Mouse (Mus musculus): ENCODE measurements at regions not wholly inside any gene's neighbourhood (a gene's known extent, or its start where the extent isn't known, plus 50 kb on each side); places are given as distances from the start of the nearest gene placed in this dataset.

DNA sequence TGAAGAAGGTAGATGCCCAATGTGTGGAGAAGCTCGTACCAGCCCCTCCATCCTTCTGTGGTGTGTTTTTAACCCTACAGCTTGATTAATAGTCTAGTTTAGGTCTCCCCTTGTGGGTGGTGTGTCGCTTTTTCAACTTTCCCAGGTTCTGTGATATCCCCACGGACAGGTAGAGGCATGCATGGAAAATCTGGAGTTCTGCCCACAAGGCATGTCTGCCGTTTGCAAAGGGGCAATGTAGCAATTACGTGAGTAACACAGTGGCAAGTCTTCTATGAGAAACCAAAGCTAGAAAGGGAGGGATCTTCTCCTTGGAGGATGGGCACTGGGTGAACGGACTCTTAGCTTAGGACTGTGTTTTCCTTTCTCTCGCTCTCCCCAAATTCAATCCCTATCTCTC is 153.2 kb upstream of the Frmd6 start:
- no peak for DNase-seq (ENCODE audit: low spot score in 2 of 2)

- DNase-seq (ENCODE audit: low spot score in 2 of 2): no peak
These were observed 152.1 kb upstream of the Frmd6 start for GRCm38 (mm10) chr12:70673188-70673587.

- DNase-seq (ENCODE audit: low spot score in 2 of 2): no peak
These were observed 151.2 kb upstream of the Frmd6 start for GRCm38 (mm10) chr12:70674144-70674543.

DNA sequence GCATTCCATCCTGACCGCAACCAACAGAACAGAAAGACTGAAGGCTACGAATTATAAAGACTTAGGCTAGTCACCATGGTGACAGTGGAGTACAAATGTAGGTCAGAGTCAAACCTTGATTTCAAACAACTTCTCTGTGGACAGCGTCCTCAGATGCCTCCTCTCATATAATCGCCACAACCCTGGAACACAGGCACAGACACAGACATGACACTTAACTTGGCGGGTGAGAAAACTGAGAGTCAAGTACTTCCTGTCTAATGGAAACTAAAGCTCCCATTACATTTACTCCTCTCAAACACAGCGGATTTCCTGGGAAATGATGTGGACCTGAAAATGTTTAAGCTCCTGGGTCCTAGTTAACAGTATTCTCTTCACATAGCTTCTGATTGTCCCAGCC is 149.5 kb upstream of the Frmd6 start:
- no peak for DNase-seq (ENCODE audit: low spot score in 2 of 2)

DNA sequence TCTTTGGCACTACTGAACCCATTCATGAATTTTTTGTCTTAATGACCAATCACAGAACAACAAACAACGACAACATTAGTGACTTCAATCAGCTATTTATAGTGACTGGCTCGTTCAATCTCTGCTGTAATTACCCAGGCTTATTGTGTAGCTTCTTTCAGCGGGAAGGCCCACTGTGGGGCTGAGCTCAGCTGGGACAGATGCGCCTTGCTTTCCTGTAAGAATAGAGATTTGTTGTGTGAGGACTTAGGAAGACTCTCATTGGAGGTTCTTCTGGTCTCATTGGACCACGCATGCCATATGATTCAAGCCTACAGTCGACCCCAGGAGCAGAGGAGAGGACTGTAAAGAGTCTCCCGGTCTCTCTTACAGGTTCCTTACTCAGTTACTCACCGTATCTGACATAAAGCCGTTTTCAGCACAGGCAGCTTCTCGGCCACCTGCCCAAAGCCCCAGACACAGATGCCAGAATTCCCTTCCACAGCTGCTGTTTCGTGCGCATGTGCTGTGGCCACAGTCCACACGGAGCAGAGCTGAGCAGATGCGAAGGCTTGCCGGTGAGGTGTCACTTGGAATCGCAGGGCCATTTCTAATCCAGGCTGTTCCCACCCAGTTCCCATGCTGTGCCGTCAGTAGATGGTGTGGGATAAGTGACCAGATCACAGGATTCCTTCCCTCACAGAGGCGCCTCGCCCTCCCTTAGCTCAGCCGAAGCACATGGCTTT is 145.5 kb upstream of the Frmd6 start:
- DNase-seq (ENCODE audit: low spot score in 2 of 2): peak; percentile 21 to 39

GRCm38 (mm10) chr12:70681407-70681990 is 143.8 kb upstream of the Frmd6 start:
- DNase-seq (ENCODE audit: low spot score in 2 of 2): no peak

DNA sequence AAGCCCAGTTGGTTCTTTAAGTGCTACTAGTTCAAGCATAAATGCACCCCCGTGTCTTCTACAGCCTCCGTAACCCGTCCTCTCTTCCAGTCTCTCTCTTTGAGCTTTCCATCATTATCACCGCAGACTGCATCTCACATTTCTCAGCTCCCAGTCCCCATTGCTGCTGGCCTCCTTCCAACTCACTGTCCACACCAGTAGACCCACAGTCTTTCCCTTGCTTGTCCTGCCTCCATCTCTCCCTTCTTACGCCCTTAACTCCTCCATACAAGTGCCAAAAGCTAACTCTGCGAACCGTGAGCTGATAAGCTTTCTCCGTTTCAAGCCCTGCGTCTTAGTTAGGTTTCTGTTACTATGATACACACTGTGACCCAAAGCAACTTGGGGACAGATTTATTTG is 141.0 kb upstream of the Frmd6 start:
- DNase-seq (ENCODE audit: low spot score in 2 of 2): no peak

- no peak for DNase-seq (ENCODE audit: low spot score in 2 of 2)
These were observed 139.9 kb upstream of the Frmd6 start for GRCm38 (mm10) chr12:70685432-70685831.

DNA sequence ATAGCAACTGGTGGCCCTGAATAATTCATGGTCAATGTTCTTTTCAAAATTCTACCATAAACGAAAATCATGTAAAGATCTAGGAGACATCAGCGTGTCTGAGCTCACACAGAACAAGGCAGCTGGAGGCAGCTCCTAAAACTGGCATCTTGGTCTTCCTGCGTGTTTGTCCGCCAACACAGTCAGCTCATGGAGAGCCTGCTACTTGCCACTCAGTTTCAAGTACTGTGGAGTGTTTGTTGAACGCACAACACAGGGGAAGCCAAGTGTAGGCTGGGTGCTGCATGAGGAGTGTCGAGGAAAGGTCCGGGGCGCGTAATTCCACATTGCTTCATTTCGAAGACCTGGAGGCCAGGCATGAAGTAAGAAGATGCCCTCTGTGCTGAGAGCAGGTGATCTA is 139.0 kb upstream of the Frmd6 start:
- no peak for DNase-seq (ENCODE audit: low spot score in 2 of 2)

DNA sequence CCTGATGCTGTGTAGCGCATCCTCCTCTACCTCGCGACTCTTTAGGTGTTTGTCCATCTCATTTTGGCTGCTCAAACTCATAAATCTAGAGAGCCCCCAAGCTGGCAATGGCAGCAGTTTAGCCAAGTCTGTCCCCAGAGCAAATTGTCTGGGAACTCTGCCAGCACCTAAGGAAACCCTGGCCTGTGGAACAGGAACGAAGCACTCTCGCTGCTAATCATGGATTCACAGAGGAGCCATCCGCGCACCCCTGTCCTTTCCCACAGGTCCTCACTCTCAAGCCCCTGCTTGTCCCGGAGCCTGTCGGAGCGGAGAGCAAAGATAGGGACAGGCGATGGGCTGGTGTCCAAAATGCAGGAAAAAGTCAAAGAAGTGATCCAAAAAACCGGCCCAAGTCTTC is 138.3 kb upstream of the Frmd6 start:
- no peak for DNase-seq (ENCODE audit: low spot score in 2 of 2)

- DNase-seq (ENCODE audit: low spot score in 2 of 2): no peak
These were observed 130.2 kb upstream of the Frmd6 start for GRCm38 (mm10) chr12:70695162-70695561.

DNA sequence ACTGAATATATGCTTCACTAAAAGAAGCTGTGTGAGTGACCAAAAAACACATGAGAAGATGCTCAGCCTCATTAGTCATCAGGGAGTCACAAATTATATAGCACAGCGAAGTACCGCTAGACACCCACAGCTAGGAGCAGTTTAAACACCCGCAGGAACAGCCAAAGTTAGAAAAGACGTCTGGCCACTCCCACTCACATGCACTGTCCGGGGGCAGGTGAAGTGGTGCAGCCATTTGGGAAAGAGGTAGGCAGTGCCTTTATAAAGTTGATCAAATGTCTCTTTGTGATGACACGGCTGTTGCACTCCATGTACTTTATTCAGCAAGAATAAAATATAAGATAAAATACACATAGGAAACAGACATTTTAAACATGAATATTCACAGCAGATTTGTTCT is 129.1 kb upstream of the Frmd6 start:
- DNase-seq (ENCODE audit: low spot score in 2 of 2): peak in 1 of 2 experiments; percentile 40

DNA sequence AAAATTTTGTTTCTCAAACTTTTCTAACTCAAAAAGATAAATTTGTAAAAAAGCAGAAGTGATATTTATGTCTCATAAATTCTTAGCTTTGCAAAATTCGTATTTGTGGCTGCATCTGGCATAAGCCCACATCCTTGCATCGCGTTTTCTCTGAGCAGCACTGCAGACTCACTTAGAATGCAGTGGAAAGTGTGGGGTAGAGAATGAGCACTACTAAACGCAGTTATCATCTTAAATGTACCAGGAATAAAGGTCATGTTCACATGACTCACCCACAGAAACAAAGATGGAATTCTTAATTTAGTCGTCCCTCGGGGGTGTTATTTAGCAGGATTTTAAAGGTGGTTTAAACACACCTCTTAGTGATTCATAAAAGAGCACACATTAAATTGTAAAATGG is 126.8 kb upstream of the Frmd6 start:
- no peak for DNase-seq (ENCODE audit: low spot score in 2 of 2)

- DNase-seq (ENCODE audit: low spot score in 2 of 2): no peak
These were observed 122.8 kb upstream of the Frmd6 start for GRCm38 (mm10) chr12:70702473-70702872.

DNA sequence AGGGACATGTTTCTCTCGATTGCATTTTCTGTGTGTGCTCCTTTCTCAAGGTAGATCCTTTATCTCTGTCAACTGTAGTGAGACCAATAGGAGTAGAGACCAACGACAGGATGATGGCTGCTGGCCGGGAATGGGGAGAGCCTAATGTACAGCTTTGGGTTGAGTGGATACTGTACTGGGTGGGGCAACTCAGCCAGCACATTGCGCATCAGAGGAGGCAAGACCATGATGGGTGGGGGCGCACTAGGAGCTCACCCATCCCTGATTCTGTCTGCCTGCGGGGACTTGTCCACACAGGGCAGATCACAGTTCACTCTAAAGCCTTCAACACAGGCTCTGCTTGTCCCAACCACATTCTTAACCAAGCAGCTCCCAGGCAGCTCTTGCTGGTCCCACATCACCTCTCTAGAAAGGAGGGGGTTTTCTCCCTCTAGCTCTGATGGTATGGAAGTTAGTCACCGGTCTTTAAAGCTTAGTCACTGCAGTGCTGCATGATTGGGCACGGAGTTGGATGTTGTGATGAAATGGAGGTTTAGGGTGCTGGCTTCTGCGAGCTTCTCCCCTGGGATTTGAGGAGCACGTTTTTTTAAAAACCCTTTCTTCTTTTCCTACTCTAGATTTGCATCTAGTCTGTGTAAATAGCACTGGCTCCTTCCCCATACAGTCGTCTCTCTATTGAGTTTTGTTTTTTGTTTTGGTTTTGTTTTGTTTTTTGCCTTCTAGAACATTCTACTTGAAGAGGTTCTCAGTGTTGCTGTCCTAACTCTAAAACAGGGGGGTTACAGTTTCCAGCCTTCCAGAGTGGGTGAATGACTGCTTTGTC is 118.3 kb upstream of the Frmd6 start:
- DNase-seq (ENCODE audit: low spot score in 2 of 2): no peak

GRCm38 (mm10) chr12:70707629-70708289 is 117.6 kb upstream of the Frmd6 start:
- DNase-seq (ENCODE audit: low spot score in 2 of 2): no peak

DNA sequence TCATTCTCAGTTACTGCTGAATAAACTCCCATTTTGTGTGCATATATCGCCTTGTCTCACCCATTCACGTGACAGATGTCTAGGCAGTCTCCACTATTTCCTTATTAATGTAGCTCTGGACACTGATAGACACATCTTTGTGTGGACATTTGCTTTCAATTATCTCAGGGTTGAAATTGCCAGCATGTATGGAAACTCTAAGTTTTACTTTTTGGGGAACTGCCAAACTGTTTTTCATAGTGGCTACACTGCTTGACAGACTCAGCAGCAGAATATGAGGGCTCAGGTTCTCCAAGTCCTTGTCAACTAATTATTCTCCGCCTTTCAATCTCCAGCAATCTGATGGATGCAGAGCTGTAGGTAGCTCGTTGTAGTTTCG is 117.0 kb upstream of the Frmd6 start:
- DNase-seq (ENCODE audit: low spot score in 2 of 2): no peak

DNA sequence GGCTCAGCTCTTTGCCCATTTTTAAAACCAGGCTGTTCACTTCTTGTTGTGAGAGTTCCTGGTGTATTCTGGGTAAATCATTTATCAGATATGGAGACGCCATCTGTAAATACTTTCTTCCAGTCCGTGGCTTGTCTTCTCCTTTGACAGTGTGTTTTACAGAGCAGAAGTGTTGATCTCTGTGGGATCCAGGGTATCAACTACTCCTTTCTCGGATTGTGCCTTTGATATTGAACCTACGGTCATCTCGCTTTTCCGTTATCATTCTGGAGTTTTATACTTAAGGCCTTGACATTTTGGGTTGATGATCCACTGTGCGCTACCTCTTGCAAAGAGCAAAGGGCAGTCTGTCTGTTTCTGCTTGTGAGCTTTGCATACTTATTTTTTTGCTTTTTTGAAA is 115.0 kb upstream of the Frmd6 start:
- DNase-seq (ENCODE audit: low spot score in 2 of 2): no peak

- DNase-seq (ENCODE audit: low spot score in 2 of 2): no peak
These were observed 114.3 kb upstream of the Frmd6 start for GRCm38 (mm10) chr12:70711030-70711429.

DNA sequence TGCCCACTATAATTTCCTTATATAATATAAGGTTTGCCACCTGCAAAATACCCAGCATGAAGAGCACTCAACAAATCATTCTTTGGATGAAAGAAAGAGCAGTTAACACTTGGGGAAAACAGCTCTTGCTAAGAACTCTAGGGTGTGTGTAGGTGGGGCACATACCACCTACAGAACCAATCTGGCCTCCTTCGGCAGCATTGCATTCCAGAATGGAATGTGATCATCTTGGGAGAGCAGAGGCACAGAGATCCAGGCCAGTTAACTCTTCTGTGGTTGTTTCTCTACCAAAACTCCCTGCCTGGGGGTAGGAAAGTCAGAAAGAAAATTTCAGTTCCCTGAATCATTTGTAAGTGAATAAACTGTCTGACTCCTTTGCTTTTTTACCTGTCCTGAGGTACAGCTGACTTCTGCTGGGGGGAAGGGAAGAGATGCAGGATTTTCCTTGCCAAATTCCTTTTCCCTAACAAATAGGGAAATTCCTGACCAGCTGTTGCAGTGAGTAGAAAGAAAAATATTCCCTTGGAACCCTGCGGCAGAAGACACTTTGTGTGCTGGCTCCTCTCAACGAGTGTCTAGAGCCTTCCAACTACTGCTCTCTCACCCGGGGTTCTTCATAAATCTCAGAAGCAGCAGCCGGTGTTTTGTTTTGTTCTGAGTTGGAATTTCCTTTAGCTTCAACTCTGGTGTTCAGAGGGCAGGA is 112.8 kb upstream of the Frmd6 start:
- no peak for DNase-seq (ENCODE audit: low spot score in 2 of 2)

- DNase-seq (ENCODE audit: low spot score in 2 of 2): no peak
These were observed 111.6 kb upstream of the Frmd6 start for GRCm38 (mm10) chr12:70713499-70714280.

All from frontal cortex, postnatal 14 days (tissue).